Mouse (Mus musculus) midbrain, embryonic 15.5 days (tissue): ENCODE results near the gene Ints2. TPM values are rescaled to one million over a fixed set of nuclear protein-coding genes. Genes with fewer than 3 reads are reported as not detected.
"Not testable (repeated sequence)": the region's sequence is repeated elsewhere in the genome, so short reads cannot be mapped to it uniquely, and the experiment has no call there.

Experiments used
- ATAC-seq: fragments of 200-750 bp; cut with Nextera tagmentation; replicated peaks from 2 replicates; pipeline ENCODE4 v1.8.0; 2017; ENCODE audit warnings: moderate TSS enrichment
- H3K27ac ChIP-seq: fragments of 300-500 bp; sonication (generic); 2 replicates; pipeline ENCODE4 v1.5.1; 2015; ENCODE audit warnings: mild to moderate bottlenecking, inconsistent platforms
- H3K27me3 ChIP-seq: fragments of 300-500 bp; sonication (generic); replicated peaks from 2 replicates; pipeline ENCODE4 v1.6.1; 2015; ENCODE audit warnings: inconsistent platforms
- H3K36me3 ChIP-seq: fragments of 300-500 bp; sonication (generic); replicated peaks from 2 replicates; pipeline ENCODE4 v1.6.1; 2015; ENCODE audit warnings: inconsistent platforms
- H3K4me1 ChIP-seq: fragments of 300-500 bp; sonication (generic); 2 replicates; pipeline ENCODE4 v1.6.1; 2015; ENCODE audit warnings: inconsistent platforms
- H3K4me2 ChIP-seq: fragments of 300-500 bp; sonication (generic); 2 replicates; pipeline ENCODE4 v1.6.1; 2015; ENCODE audit warnings: inconsistent platforms, mild to moderate bottlenecking, moderate library complexity
- H3K4me3 ChIP-seq: fragments of 300-500 bp; sonication (generic); 2 replicates; pipeline ENCODE4 v1.5.1; 2015; ENCODE audit warnings: mild to moderate bottlenecking, inconsistent platforms
- H3K9ac ChIP-seq: fragments of 300-500 bp; sonication (generic); 2 replicates; pipeline ENCODE4 v1.6.1; 2015; ENCODE audit warnings: mild to moderate bottlenecking, inconsistent platforms
- H3K9me3 ChIP-seq: fragments of 300-500 bp; sonication (generic); 2 replicates; pipeline ENCODE4 v1.6.1; 2016; ENCODE audit warnings: inconsistent platforms
- WGBS: fragments of 180-500 bp; shearing (Covaris S2); methylation state at CpG from one replicate; pipeline ENCODE4 v1.1.7; 2015; ENCODE audit warnings: mixed read lengths; 5-methylcytosine and 5-hydroxymethylcytosine counted together
- polyA plus RNA-seq: library from polyadenylated mRNA; unstranded; fragments of >200 nt; fragmentation: Nextera tagmentation; extraction: Ambion mirVana; gene quantifications from 2 replicates; pipeline ENCODE4 v1.2.1, GENCODE M21; 2015

Gene Ints2
- polyA plus RNA-seq, 1 experiment from 2014 or later = 23.4 TPM

DNA sequence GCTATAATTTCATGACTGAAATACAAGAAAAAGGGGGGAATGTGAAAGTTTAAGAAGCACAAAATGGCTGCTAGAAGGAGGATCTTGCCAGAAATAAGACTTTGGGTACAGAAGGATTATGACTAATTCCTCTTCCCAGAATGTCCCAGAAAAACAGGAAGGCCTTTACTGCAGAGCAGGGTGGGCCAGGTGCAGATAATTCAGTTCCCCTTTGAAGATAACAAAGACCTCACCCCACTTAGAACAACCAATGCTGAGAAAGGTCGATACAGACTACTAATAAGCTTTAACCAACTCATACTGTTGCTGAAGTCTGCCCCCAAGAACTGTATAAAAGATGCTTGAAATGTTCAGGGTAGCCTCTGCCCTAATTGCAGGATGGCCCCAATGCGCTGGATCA is 48.3 kb downstream of the Ints2 start:
- Histone ChIP-seq H3K27me3 (no peaks in the 10 kb centered on the region), H3K9me3 (no peaks in the 10 kb centered on the region), H3K9ac (no peak overlapping the region), H3K36me3 (peaks cover 56% of the 10 kb centered on the region), H3K27ac (no peak overlapping the region), H3K4me2 (no peak overlapping the region), H3K4me3 (no peak overlapping the region), H3K4me1 (no peaks in the 10 kb centered on the region)
- WGBS = 95% methylated on average over 2 of the region's 2 CpGs
- no peak for ATAC-seq

DNA sequence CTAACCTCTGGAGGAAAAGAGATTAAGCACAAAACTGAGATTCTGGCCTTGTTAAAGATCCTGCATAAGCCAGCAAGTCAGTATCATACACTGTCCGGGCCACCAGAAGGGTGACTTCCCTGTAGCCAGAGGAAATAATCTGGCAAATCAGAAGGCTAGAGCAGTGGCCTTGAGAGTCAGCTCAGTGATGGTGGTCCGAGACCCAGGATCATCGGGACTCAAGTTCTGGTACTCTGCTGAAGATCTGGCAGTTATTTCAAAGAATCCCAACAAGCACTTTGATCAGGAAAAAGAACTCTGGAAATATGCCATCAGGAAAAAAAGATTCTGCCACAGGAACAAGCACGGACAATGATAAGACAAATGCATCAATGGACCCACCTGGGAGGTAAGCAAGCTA is 51.5 kb downstream of the Ints2 start:
- peaks cover 10% of the 10 kb centered on the region; the same call in 1 of the 2 replicates for H3K4me1 ChIP-seq
- H3K9ac ChIP-seq = no peak overlapping the region
- H3K36me3 ChIP-seq = peaks cover 42% of the 10 kb centered on the region
- H3K4me2 ChIP-seq = no peak overlapping the region
- no peaks in the 10 kb centered on the region for H3K27me3 ChIP-seq
- no peak overlapping the region for H3K27ac ChIP-seq
- 96% methylated on average over 4 of the region's 4 CpGs for WGBS
- H3K4me3 ChIP-seq = no peak overlapping the region
- H3K9me3 ChIP-seq = no peaks in the 10 kb centered on the region
- ATAC-seq = no peak

DNA sequence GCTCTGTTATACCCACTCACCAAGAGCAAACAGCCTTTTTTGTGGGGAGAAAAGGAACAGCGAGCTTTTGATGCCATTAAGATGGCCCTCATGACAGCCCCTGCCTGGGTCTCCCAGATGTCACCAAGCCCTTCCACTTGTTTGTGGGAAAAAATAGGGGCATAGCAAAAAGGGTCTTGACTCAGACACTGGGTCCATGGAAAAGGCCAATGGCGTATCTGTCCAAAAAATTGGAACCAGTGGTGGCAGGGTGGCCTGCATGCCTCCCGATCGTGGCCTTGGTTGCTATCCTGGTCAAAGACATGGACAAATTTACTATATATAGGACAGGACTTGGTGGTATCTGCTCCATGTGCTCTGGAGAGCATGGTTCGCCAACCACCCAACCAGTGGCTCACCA is 52.3 kb downstream of the Ints2 start:
- Histone ChIP-seq H3K9me3 (no peaks in the 10 kb centered on the region), H3K4me3 (no peak overlapping the region), H3K9ac (no peak overlapping the region), H3K4me1 (peaks cover 15% of the 10 kb centered on the region; the same call in 1 of the 2 replicates), H3K27me3 (no peaks in the 10 kb centered on the region), H3K36me3 (peaks cover 42% of the 10 kb centered on the region), H3K27ac (no peak overlapping the region), H3K4me2 (no peak overlapping the region)
- WGBS = 97% methylated on average over 5 of the region's 5 CpGs
- no peak for ATAC-seq

DNA sequence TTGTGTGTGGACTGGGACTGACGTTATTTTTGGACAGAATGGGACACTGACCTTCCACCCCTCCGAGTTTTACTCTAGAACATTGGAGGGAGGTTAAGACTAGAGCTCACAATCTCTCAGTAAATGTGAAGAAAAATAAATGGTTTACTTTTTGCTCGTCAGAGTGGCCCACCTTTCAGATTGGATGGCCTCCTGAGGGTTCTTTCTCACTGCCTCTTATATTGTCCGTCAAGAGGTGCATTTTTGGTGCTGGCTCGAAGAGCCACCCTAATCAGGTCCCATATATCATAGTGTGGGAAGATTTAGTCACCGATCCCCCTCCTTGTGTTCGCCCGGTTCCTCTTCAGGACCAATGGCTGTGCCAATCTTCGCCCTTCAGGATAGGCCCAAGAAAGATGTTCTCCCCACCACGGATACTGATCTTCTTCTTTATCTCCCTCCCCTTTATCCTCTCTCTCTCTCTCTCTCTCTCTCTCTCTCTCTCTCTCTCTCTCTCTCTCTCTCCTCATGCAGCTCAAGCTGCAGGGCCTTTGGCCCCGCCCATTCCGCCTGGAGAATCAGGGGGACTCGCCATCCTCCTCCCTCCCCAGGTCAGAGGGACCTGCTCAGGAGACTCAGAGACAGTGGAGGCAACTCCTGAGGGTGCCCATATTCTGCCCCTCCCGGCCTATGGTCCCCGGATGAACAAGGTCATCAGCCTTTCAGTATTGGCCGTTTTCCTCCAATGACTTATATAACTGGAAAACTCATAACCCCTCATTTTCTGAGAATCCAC is 55.3 kb downstream of the Ints2 start:
- Histone ChIP-seq H3K4me2 (peak overlapping the region; percentile 60), H3K9me3 (no peaks in the 10 kb centered on the region), H3K4me1 (peaks cover 15% of the 10 kb centered on the region; the same call in 1 of the 2 replicates), H3K36me3 (peaks cover 30% of the 10 kb centered on the region), H3K27ac (peak overlapping the region; percentile 70), H3K9ac (peak overlapping the region; percentile 60), H3K4me3 (peak overlapping the region; percentile 74), H3K27me3 (no peaks in the 10 kb centered on the region)
- 53% methylated on average over 16 of the region's 16 CpGs for WGBS
- no peak for ATAC-seq

DNA sequence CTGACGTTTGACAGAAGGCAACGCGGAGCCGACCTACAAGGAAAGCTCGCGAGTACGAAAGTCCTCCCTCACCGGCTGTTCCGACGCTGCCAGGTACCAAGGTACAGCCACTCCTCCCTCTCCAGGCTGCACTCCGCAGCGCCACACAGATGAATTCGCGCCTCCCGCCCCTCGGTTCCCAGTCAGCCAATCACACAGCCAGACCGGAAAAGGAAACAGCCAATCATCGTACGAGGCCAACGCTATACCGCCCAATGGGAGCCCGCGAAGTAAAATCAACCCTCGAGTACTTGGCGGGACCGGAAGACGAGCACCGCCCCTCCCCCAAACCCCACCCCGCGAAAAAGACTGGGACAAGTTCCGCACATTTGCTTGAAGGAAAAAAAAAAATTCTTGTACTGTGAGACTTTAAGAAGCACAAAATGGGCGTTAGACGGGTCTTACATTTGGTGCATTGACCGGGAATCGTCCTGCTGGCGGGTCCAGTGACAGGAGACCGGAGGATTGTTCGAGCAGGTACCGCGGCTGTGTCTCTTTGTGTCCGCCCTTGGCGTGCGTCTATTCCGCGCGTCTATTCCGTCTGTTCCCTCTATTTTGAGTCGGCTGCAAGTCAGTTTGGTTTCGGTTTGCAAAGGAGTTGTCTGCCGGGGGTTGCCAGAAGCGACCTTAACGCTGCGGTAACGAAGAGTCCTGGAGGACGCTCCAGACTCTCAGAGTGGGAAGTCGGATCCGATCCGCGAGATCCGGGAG is 56.2 kb downstream of the Ints2 start, which contains the start of gene Brip1:
Brip1 (minus strand) TSS at position 157 of the 750 bp plus-strand sequence.
- Histone ChIP-seq H3K4me2 (peak within 1 kb of the TSS; percentile 93), H3K36me3 (peaks cover 22% of the 10 kb centered on the region), H3K27me3 (no peaks in the 10 kb centered on the region), H3K9ac (peak within 1 kb of the TSS; percentile 60), H3K27ac (peak within 1 kb of the TSS; percentile 70), H3K9me3 (no peaks in the 10 kb centered on the region), H3K4me1 (peaks cover 15% of the 10 kb centered on the region; the same call in 1 of the 2 replicates), H3K4me3 (peak within 1 kb of the TSS; percentile 74)
- peak; percentile 99 for ATAC-seq
- WGBS = under 1% methylated on average over 60 of the region's 60 CpGs

DNA sequence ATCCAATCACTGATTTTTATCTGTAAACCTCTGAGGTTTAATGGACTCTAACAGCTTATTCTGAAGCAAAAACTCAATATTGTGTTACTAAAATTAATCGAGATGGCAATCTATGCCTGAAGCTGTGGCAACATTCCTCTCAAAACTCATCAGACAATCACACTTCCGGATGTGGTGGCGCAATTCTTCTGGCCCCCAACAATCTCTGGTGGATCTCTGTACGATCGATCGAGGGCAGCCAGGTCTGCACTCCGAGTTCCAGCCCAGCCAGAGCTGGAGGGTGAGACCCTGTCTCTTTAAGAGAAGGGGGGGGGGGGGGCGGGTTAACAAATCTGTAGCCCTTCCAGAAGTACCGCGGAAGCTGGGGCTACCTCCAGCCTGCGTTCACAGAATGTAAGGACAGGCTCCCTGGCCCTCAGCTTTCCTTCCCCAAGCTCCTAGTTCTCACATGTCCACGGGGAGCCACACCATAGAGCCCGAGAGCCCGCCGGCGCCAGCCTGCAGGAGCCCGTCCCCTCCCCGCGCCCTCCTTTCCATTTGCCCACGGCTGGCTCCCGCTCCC is 56.8 kb downstream of the Ints2 start:
- Histone ChIP-seq H3K4me1 (peaks cover 15% of the 10 kb centered on the region; the same call in 1 of the 2 replicates), H3K36me3 (peaks cover 16% of the 10 kb centered on the region), H3K4me3 (peak overlapping the region; percentile 74), H3K9ac (peak overlapping the region; percentile 40), H3K27ac (no peak overlapping the region), H3K9me3 (no peaks in the 10 kb centered on the region), H3K27me3 (no peaks in the 10 kb centered on the region), H3K4me2 (peak overlapping the region; percentile 93)
- ATAC-seq = peak; percentile 76
- 1% methylated on average over 21 of the region's 21 CpGs for WGBS

DNA sequence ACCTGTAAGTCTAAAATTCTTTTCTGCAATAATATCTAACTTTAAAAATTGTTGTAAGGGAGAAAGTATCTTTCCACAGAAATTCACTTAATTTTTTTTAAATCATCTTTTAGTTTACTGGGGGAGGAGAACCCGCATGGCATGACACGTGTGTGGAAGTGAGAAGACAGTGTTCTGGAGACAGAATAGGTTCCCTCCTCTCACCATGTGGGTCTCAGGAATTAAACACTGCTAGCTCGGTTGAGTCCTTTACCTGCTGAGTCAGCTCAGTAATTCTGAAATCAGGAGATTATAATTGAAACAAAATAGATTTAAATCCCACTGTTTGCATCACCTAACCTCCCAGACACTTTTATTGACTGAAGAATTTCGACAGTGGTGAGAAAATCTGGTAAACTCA is 57.6 kb downstream of the Ints2 start:
- Histone ChIP-seq H3K36me3 (peaks cover 8% of the 10 kb centered on the region), H3K9me3 (no peaks in the 10 kb centered on the region), H3K27ac (no peak overlapping the region), H3K27me3 (no peaks in the 10 kb centered on the region), H3K9ac (no peak overlapping the region), H3K4me2 (no peak overlapping the region), H3K4me1 (peaks cover 15% of the 10 kb centered on the region; the same call in 1 of the 2 replicates), H3K4me3 (no peak overlapping the region)
- no peak for ATAC-seq
- WGBS = 53% methylated on average over 4 of the region's 4 CpGs

DNA sequence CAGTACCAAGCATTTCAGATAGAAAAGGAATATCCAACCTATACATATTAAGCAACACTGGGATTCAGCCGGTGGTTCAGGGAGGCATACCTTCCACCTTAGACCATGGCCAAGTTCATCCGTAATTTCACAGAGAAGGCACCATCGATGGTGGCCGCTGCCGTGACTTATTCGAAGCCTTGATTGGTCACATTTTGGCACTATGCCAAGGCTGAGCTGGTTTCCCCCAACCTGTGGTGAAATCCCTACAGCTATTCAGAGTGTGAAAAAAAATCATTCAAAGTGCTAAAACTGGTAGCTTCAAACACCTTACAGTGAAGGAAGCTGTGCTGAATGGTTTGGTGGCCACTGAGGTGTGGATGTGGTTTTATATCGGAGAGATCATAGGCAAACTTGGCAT is 72.2 kb downstream of the Ints2 start:
- H3K9ac ChIP-seq = not testable (repeated sequence)
- WGBS = 92% methylated on average over 7 of the region's 7 CpGs

DNA sequence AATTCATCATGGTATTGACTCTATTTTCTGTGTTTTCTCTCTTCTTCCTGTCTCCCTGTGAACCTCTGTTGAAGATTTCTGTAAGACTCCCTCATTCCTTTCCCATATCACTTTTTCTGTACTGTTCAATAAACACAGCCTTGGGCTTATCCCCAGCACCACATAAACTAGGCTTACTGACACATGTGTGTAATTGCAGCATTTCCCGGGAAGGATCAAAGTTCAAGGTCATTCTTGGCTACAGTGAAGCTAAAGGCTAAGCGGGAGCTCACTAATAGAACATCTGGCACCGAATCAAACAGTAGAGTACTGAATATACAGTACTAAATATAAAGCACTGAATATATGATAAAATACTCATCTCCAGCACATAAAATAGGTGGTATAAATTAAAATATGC is 81.5 kb downstream of the Ints2 start:
- no peak for ATAC-seq
- H3K9ac ChIP-seq = no peak overlapping the region

More for the DNA sequence above, 72.2 kb downstream of the Ints2 start:
- H3K4me1 ChIP-seq, H3K27ac ChIP-seq, H3K27me3 ChIP-seq, H3K36me3 ChIP-seq, ATAC-seq, H3K4me2 ChIP-seq, H3K9me3 ChIP-seq, H3K4me3 ChIP-seq: not testable (repeated sequence)

DNA sequence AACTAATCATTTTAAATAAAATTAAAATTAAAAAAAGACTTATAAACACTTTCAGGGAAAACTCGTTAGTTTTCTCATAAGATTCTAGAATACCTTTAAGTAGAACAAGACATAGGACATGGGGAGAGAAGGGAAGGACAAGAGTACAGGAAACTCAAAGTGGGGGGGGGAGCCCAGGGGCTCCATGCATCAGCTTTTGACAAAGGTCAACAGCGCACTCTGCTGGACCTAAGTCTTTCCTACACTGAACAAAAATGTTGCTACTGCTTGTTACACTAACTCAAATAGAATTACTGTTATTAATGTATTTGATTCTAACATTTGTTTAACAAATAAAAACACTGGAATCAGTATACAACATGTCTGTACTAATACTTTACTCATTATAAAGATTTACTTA is 83.2 kb downstream of the Ints2 start:
- H3K36me3 ChIP-seq = no peaks in the 10 kb centered on the region
- H3K4me3 ChIP-seq = no peak overlapping the region
- H3K9me3 ChIP-seq = no peaks in the 10 kb centered on the region
- no peaks in the 10 kb centered on the region for H3K4me1 ChIP-seq
- H3K9ac ChIP-seq = no peak overlapping the region
- ATAC-seq = no peak
- H3K27me3 ChIP-seq = no peaks in the 10 kb centered on the region
- no peak overlapping the region for H3K27ac ChIP-seq
- WGBS = 60% methylated on average over 2 of the region's 2 CpGs
- H3K4me2 ChIP-seq = no peak overlapping the region

More for the DNA sequence above, 81.5 kb downstream of the Ints2 start:
- Histone ChIP-seq H3K27me3 (no peaks in the 10 kb centered on the region), H3K4me1 (no peaks in the 10 kb centered on the region), H3K9me3 (no peaks in the 10 kb centered on the region), H3K4me2 (no peak overlapping the region), H3K36me3 (no peaks in the 10 kb centered on the region), H3K27ac (no peak overlapping the region), H3K4me3 (no peak overlapping the region)
- WGBS = 81% methylated on average over 3 of the region's 3 CpGs

DNA sequence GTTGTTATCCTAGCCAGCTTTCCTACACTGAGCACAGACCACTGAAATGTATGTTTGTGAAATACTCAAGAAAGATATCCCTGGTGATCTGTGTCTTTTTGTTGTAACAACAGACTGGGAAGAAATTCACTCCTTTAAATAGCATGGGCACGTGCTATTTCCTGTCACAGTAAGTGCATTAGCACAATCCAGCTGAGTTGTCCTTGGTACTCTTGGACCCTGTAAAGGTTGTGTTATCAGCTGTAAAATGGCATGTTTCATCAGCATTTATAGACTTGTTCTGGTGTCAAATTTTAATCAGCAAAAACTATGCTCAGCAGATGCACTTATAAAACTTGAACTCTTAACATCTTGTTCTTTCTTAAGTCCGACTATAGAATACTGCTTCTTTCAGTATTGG is 86.6 kb downstream of the Ints2 start:
- H3K27me3 ChIP-seq = no peaks in the 10 kb centered on the region
- no peaks in the 10 kb centered on the region for H3K4me1 ChIP-seq
- no peak overlapping the region for H3K9ac ChIP-seq
- H3K4me2 ChIP-seq = no peak overlapping the region
- 87% methylated on average over 2 of the region's 2 CpGs for WGBS
- no peaks in the 10 kb centered on the region for H3K9me3 ChIP-seq
- no peak overlapping the region for H3K4me3 ChIP-seq
- H3K36me3 ChIP-seq = no peaks in the 10 kb centered on the region
- no peak for ATAC-seq
- H3K27ac ChIP-seq = no peak overlapping the region
